Mouse (Mus musculus) forebrain, embryonic 16.5 days (tissue): ENCODE measurements around the gene Tiprl. TPM values are rescaled to one million over a fixed set of nuclear protein-coding genes. Genes with fewer than 3 reads are reported as not detected.

Experiments
- ATAC-seq: fragments of 200-750 bp; cut with Nextera tagmentation; 2 replicates; pipeline ENCODE4 v1.8.0; 2017; ENCODE audit warnings: mild to moderate bottlenecking, moderate library complexity
- H3K27ac ChIP-seq: fragments of 300-500 bp; sonication (generic); 2 replicates; pipeline ENCODE4 v1.5.1; 2014; ENCODE audit warnings: low read length, control low read depth
- H3K27me3 ChIP-seq: fragments of 300-500 bp; sonication (generic); replicated peaks from 2 replicates; pipeline ENCODE4 v1.6.1; 2014; ENCODE audit warnings: low read length; ENCODE audit not compliant: control insufficient read depth, insufficient read depth
- H3K36me3 ChIP-seq: fragments of 300-500 bp; sonication (generic); 2 replicates; pipeline ENCODE4 v1.6.1; 2014; ENCODE audit not compliant: control insufficient read depth, insufficient read depth
- H3K4me1 ChIP-seq: fragments of 300-500 bp; sonication (generic); replicated peaks from 2 replicates; pipeline ENCODE4 v1.6.1; 2014; ENCODE audit warnings: low read length; ENCODE audit not compliant: control insufficient read depth, insufficient read depth
- H3K4me2 ChIP-seq: fragments of 300-500 bp; sonication (generic); 2 replicates; pipeline ENCODE4 v1.6.1; 2014; ENCODE audit warnings: mild to moderate bottlenecking, low read length, control low read depth
- H3K4me3 ChIP-seq: fragments of 300-500 bp; sonication (generic); replicated peaks from 2 replicates; pipeline ENCODE4 v1.5.1; 2014; ENCODE audit warnings: mild to moderate bottlenecking, low read length, control low read depth
- H3K9ac ChIP-seq: fragments of 300-500 bp; sonication (generic); replicated peaks from 2 replicates; pipeline ENCODE4 v1.6.1; 2014; ENCODE audit warnings: low read depth, low read length, control low read depth
- H3K9me3 ChIP-seq: fragments of 300-500 bp; sonication (generic); 2 replicates; pipeline ENCODE4 v1.6.1; 2016; ENCODE audit warnings: low read length; ENCODE audit not compliant: control insufficient read depth
- WGBS: fragments of 180-500 bp; shearing (Covaris S2); extraction: QIAGEN DNeasy Blood & Tissue Kit; methylation state at CpG from one replicate; pipeline ENCODE4 v1.1.7; 2014; 5-methylcytosine and 5-hydroxymethylcytosine counted together
- polyA plus RNA-seq: library from polyadenylated mRNA; unstranded; fragments of >200 nt; fragmentation: Nextera tagmentation; extraction: Ambion mirVana; gene quantifications from 2 replicates; pipeline ENCODE4 v1.2.1, GENCODE M21; 2015

Tiprl gene
- polyA plus RNA-seq, 1 experiment from 2014 or later, result 168 TPM

DNA sequence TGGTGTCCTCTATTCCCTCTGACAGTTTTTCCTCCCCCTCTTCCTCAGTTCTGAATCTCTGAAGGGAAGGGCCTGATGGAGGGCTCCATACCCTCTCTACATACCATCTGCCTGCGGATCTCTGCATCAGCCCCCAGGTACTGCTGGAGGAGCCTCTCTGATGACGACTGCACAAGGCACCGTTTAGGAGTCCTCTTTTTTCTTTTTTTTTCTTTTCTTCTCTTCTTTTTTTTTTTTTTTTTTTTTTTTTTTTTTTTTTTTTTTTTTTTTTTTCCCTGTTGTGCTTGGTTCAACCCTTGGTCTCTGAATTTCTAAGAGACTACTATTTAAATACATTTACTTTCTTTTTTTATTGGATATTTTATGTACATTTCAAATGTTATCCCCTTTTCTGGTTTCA is 67.3 kb downstream of the Tiprl start:
- H3K36me3 ChIP-seq, result no peaks in the 10 kb centered on the region
- WGBS, result 83% methylated on average over 3 of the region's 3 CpGs

DNA sequence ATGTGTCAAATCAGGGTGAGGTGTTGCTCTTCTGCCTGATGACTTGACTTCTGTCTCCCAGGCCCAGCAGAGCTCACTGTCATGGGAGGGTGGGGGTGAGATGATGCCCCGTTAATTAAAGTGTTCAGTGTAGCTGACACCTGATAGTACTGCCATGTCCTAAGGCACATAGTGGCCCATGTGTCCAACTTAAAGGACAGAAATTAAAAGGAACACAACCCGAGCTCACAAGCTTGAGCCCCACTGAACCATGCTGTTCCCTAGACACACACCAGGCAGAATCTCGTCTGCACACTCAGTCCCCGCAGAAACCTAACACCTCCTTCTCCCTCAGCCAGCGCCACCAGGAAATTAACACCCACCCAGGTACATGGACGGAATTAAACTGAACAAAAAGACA is 71.9 kb downstream of the Tiprl start:
- WGBS, result 79% methylated on average over 6 of the region's 6 CpGs
- ATAC-seq, result no peak
- Histone ChIP-seq H3K9ac (no peak overlapping the region), H3K27me3 (no peaks in the 10 kb centered on the region), H3K4me3 (no peak overlapping the region), H3K4me1 (0 out of 2 replicates have a peak, but pooled peaks cover 4% of the 10 kb centered on the region), H3K9me3 (0 out of 2 replicates have a peak, but pooled peaks cover 2% of the 10 kb centered on the region), H3K36me3 (no peaks in the 10 kb centered on the region), H3K4me2 (no peak overlapping the region), H3K27ac (no peak overlapping the region)

More for the DNA sequence above, 67.3 kb downstream of the Tiprl start:
- Histone ChIP-seq H3K9me3 (0 out of 2 replicates have a peak, but pooled peaks cover 2% of the 10 kb centered on the region), H3K4me2 (no peak overlapping the region), H3K9ac (no peak overlapping the region), H3K4me1 (no peaks in the 10 kb centered on the region), H3K4me3 (no peak overlapping the region), H3K27ac (no peak overlapping the region), H3K27me3 (no peaks in the 10 kb centered on the region)
- no peak for ATAC-seq

Other genes starting within 250 kb of the Tiprl start
- not detected in 2 replicates for gene Tbx19, start 76.2 kb downstream of the Tiprl start, polyA plus RNA-seq
- 4.8 and 6.0 TPM in 2 replicates for gene Sft2d2, start 42.6 kb downstream of the Tiprl start, polyA plus RNA-seq
- gene Gpr161, start 58.8 kb upstream of the Tiprl start, polyA plus RNA-seq, result 4.5 and 4.7 TPM in 2 replicates
- gene Dcaf6, start 223.5 kb upstream of the Tiprl start, polyA plus RNA-seq, result 17.4 and 17.5 TPM in 2 replicates
- gene Mpc2, start 223.6 kb upstream of the Tiprl start, polyA plus RNA-seq, result 162 TPM in 2 replicates
- 0.22 and 0.29 TPM in 2 replicates for gene Adcy10, start 248.2 kb upstream of the Tiprl start, polyA plus RNA-seq